Mouse (Mus musculus) limb, embryonic 15.5 days (tissue): ENCODE measurements around the gene Tgm3. TPM values are rescaled to one million over a fixed set of nuclear protein-coding genes. Genes with fewer than 3 reads are reported as not detected.

Experiments used
- microRNA-seq: library from miRNA; unstranded; fragments of <30 nt; microRNA quantifications from one replicate; pipeline ENCODE4, GENCODE M21; 2016
- polyA plus RNA-seq: library from polyadenylated mRNA; unstranded; fragments of >200 nt; fragmentation: Nextera tagmentation; extraction: Ambion mirVana; gene quantifications from 2 replicates; pipeline ENCODE4 v1.2.1, GENCODE M21; 2015

Gene Tgm3
- polyA plus RNA-seq, 1 experiment from 2014 or later, result 3.3 TPM

Small RNA genes lying within 50 kb of the gene (microRNA-seq; reads per million reads assigned to microRNA genes)
- gene Mir6339, result not detected

Other genes starting within 250 kb of the Tgm3 start
- 8.7 and 10.0 TPM in 2 replicates for gene Stk35, start 211.8 kb upstream of the Tgm3 start, polyA plus RNA-seq
- gene Tgm6, start 100.1 kb downstream of the Tgm3 start, polyA plus RNA-seq, result 0.12 and 0.17 TPM in 2 replicates
- 535 and 561 TPM in 2 replicates for gene Snrpb, start 167.1 kb downstream of the Tgm3 start, polyA plus RNA-seq
- not detected in 2 replicates for gene Tmc2, start 182.8 kb downstream of the Tgm3 start, polyA plus RNA-seq